Mouse (Mus musculus): Measurements from ENCODE around the gene Vmn2r75. TPM values are rescaled to one million over a fixed set of nuclear protein-coding genes. Genes with fewer than 3 reads are reported as not detected.
"Not testable (repeated sequence)": the region's sequence is repeated elsewhere in the genome, so short reads cannot be mapped to it uniquely, and the experiment has no call there.

Gene Vmn2r75
- polyA plus RNA-seq (2016; fragmentation: Nextera tagmentation; extraction: Ambion mirVana), result not detected in 2 replicates

- not testable (repeated sequence) for H3K4me3 ChIP-seq; H3K27me3 ChIP-seq (replicated peaks); H3K9ac ChIP-seq; H3K4me2 ChIP-seq (replicated peaks); H3K27ac ChIP-seq; H3K36me3 ChIP-seq; H3K9me3 ChIP-seq; H3K4me1 ChIP-seq; ATAC-seq (ENCODE audit: low FRiP score, low read depth)
- 73% methylated on average over 1 of the region's 1 CpGs for WGBS
These were observed at the start of gene Vmn2r75 for GRCm38 (mm10) chr7:86171678-86172077. Gene Vmn2r75, minus strand, starts transcription at chr7:86171778.

- Histone ChIP-seq H3K9ac (no peak overlapping the region), H3K36me3 (no peaks in the 10 kb centered on the region), H3K4me1 (no peaks in the 10 kb centered on the region), H3K4me2 (replicated peaks) (no peak overlapping the region), H3K4me3 (no peak overlapping the region), H3K27me3 (replicated peaks) (no peaks in the 10 kb centered on the region), H3K27ac (no peak overlapping the region), H3K9me3 (no peaks in the 10 kb centered on the region)
- no peak for ATAC-seq (ENCODE audit: low FRiP score, low read depth)
These were observed 39.8 kb upstream of the Vmn2r75 start for GRCm38 (mm10) chr7:86211345-86211744.

Other genes starting within 250 kb of the Vmn2r75 start
- not detected in 2 replicates for gene Vmn2r74, start 210.1 kb downstream of the Vmn2r75 start, polyA plus RNA-seq (2016; fragmentation: Nextera tagmentation; extraction: Ambion mirVana)
- gene Vmn2r76, start 74.5 kb upstream of the Vmn2r75 start, polyA plus RNA-seq (2016; fragmentation: Nextera tagmentation; extraction: Ambion mirVana), result not detected in 2 replicates
- gene Olfr310, start 105.4 kb upstream of the Vmn2r75 start, polyA plus RNA-seq (2016; fragmentation: Nextera tagmentation; extraction: Ambion mirVana), result not detected in 2 replicates
- gene Olfr309, start 141.9 kb upstream of the Vmn2r75 start, polyA plus RNA-seq (2016; fragmentation: Nextera tagmentation; extraction: Ambion mirVana), result not detected in 2 replicates
- not detected in 2 replicates for gene Olfr308, start 153.9 kb upstream of the Vmn2r75 start, polyA plus RNA-seq (2016; fragmentation: Nextera tagmentation; extraction: Ambion mirVana)
- gene Olfr307, start 165.8 kb upstream of the Vmn2r75 start, polyA plus RNA-seq (2016; fragmentation: Nextera tagmentation; extraction: Ambion mirVana), result not detected in 2 replicates
- not detected in 2 replicates for gene Olfr305, start 195.2 kb upstream of the Vmn2r75 start, polyA plus RNA-seq (2016; fragmentation: Nextera tagmentation; extraction: Ambion mirVana)
- gene Olfr304, start 214.9 kb upstream of the Vmn2r75 start, polyA plus RNA-seq (2016; fragmentation: Nextera tagmentation; extraction: Ambion mirVana), result not detected in 2 replicates
- gene Olfr303, start 226.0 kb upstream of the Vmn2r75 start, polyA plus RNA-seq (2016; fragmentation: Nextera tagmentation; extraction: Ambion mirVana), result not detected in 2 replicates
- gene Olfr301, start 232.1 kb upstream of the Vmn2r75 start, polyA plus RNA-seq (2016; fragmentation: Nextera tagmentation; extraction: Ambion mirVana), result not detected in 2 replicates

Measured in neural tube, embryonic 12.5 days (tissue).